Mouse (Mus musculus): ENCODE measurements around the gene Lrguk.

DNA sequence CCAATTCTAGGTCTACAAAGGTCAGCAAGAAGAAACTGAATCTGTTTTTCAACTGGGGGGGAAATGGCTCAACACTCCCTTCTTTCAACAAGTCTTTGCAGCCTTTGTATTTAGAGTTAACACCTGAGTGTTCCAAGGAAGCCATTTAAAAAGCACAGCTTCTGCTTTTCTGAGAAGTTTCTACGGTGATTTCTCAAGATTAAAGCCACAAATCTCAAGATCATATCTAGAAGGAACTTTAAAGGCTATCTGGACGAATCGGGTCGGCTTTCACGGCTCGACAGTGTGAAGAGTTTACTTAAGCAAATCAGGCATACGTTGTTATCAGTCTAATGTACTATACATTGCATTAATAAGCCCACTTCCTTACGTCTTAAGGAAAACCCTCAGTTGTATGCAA is 145.5 kb downstream of the Lrguk start:
- TF ChIP-seq POLR2A (IDR thresholded peaks at IDR 0.05; ENCODE audit: borderline replicate concordance, insufficient read depth, low read length) (no peak), CTCF (IDR thresholded peaks at IDR 0.05; ENCODE audit: borderline replicate concordance, insufficient read depth, low read depth, low read length) (no peak)
